Mouse (Mus musculus) CD4-positive, CD25-positive, alpha-beta regulatory T cell, adult 2 months (primary cell): ENCODE measurements around the gene Cog7.

ENCODE experiments used
- DNase-seq: peaks from one replicate; pipeline ENCODE4 v3.0.0-alpha.2; 2012; ENCODE audit warnings: low read depth, low spot score

Cog7 gene

GRCm38 (mm10) chr7:121981307-121981871, at the start of gene Cog7:
Gene Cog7 (minus strand): TSS chr7:121981711.
- peak; percentile 96 for DNase-seq

- no peak for DNase-seq
Observed at GRCm38 (mm10) chr7:122022131-122022530, 40.6 kb upstream of the Cog7 start.

GRCm38 (mm10) chr7:122020667-122021354, 39.3 kb upstream of the Cog7 start, which contains the start of gene Gga2:
Gene Gga2 (minus strand): TSS chr7:122021222.
- DNase-seq: peak; percentile 89

DNA sequence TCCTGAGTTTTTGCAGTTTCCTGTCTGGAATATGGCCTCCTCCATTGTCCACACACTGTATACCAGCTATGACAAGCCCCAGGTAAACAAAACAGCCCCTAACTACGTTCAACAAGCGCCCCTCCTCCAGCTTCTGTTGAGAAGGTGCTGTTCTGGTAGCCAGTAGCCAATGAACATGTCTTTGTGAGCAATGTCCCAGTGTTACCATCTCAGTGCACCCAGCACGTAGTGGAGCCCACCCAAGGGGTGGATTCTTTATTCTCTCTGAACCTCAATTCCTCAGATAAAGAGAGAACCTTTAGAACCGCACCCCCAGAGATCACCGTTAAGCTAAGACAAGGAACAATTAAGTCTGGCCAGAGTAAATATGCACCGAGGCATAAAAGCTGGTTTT, 38.8 kb upstream of the Cog7 start:
- DNase-seq: no peak

GRCm38 (mm10) chr7:122018978-122019377, 37.5 kb upstream of the Cog7 start:
- DNase-seq: no peak

DNA sequence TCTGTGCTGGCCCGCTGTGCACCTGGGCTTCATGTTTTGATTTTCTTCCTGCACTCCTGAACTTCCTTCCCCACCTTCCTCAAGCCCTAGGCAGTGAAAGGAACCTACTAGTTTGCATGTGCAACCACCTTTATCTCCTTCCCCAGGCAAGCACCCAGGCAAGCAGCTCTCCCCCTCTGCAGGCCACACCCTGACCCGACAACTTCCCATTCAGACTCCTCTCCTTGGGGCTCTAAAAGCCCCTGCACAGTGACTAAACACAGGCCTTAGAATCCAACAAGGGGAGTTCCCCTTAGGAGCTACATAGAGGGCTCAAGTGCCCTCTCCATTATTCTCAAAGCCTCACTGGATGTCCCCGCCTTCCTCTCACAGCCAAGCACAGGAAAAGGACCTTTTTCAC, 36.7 kb upstream of the Cog7 start:
- DNase-seq: no peak

DNA sequence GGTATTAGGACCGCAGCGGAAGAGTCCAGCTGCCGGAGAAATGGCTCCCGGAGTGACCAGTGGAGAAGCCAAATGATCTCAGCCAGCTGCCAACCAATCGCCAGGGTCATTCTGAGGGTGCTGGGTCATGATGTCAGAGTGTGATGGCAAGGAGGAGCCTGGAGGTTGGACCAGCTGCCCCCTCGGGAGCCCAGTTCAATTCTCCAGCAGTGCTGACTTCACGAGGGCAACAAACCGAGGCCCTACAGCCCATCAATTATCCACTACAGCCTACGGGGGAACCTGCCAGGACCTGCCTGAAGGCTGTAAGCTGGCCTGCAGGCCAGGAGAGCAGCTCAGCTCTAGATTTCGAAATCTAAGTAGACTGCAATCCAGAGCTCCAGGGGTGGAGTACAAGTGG, 34.2 kb upstream of the Cog7 start:
- no peak for DNase-seq

DNA sequence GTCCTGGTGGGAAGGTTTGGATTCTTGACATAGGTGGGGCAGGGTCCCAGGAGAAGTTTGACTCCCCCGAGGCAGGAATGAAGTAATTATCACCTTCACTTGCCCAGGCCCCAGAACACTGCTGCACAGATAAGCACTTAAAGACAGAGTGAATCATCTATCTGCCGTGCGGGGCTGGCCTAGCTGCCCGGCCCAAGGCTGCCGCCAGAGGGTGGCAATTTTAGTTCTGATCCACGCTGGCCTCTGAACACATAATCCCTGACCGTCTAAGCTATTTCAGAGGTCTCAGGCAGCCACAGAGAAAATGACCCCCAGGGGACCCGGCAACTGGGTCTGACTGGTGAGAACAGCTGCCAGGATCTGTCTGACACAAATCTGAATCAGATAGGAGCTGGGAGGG, 33.6 kb upstream of the Cog7 start:
- DNase-seq: no peak

DNA sequence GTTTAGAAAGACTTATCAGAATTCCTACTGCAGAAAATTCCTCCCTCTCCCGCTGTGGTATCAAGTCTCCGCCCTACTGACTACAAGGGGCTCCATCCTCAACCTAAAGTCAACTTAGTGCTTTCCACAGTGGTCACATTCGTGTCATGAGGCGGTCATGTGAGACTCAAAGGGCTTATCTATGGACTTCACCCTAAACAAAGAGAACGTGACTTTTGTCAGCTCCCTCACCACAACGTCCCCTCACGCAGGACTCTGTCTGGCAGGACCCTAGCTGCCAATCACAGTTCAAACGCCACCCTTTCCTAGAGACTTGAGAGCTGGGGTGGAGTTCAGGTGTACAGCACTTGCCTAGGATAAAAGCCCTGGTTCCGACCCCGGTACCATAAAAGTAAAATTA, 31.4 kb upstream of the Cog7 start:
- DNase-seq: no peak

DNA sequence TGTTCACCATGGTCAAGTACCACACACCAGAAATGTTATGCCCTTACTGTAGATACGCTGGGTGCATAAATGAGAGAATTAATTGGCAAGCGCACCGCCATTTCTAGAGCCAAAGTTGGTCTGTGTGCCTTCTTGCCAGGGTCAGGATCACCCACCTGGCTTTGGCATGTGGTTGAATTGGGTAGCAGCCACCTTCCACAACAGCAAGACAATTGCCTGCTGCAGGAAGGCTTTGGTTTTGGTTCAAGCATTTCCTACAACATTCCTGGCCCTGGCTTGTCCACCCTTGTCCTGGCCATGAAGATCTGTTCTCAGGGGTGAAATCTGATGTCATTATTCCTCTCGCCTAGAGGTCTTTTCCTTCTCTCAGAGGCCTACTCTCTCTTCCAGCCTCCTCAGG, 30.9 kb upstream of the Cog7 start:
- no peak for DNase-seq

- no peak for DNase-seq
Observed at GRCm38 (mm10) chr7:122000396-122000795, 18.9 kb upstream of the Cog7 start.

DNA sequence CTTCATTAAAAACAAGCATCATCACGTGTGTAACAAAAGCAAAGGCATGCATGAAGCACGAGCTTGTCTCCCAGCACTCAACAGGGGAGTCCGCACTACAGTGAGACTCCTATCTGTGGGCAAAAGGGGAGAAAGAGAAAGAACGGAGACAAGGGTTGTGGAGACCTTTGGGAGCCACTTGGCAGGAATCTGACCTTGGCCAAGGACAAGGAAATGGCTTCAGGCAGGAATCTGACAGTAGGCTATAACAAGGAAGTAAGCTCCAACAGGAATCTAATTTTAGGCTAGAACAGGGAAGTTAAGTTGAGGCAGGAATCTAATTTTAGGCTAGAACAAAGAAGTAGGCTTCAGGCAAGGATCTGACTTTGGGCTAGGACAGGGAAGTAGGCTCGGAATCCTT, 14.4 kb upstream of the Cog7 start:
- DNase-seq: no peak

GRCm38 (mm10) chr7:121975031-121975430, 6.5 kb downstream of the Cog7 start:
- DNase-seq: peak; percentile 63

DNA sequence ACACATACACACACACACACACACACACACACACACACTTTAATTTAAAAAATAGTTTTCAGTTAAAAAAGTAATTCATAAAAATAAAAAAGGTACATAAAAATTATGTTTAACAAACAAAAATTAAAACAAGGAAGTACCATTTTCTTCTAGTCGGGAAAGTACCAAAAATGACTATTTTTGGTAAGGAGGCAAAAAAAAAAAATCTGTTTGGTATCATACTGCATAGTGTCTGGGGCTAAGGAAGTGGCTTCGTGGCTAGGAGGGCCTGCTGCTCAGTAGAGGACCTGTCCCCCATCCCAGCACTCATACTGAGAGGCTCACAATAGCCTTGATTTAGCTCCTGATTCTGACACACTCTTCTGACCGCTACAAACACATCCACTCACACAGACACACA, 9.8 kb downstream of the Cog7 start:
- DNase-seq: no peak

DNA sequence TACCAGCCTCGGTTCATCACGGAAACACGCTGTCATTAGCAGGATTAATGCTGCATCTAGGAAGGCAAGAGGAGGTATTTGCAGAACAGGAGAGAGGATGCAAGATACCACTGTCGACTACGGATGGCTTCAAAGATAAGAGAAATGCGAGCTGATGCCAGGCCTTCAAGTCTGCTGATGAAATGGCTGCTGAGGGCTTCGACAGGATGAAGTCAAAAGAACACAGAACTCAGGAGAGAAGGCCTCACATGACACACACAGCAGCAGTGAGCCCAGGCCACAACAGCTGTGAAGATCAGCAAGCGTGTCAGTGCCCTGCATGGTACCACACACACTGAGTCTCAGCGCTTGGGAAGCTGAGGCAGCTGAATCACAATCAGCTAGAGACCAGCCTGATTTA, 11.3 kb downstream of the Cog7 start:
- DNase-seq: no peak

GRCm38 (mm10) chr7:121968816-121969215, 12.7 kb downstream of the Cog7 start:
- peak; percentile 11 for DNase-seq

GRCm38 (mm10) chr7:121968242-121968641, 13.3 kb downstream of the Cog7 start:
- no peak for DNase-seq

DNA sequence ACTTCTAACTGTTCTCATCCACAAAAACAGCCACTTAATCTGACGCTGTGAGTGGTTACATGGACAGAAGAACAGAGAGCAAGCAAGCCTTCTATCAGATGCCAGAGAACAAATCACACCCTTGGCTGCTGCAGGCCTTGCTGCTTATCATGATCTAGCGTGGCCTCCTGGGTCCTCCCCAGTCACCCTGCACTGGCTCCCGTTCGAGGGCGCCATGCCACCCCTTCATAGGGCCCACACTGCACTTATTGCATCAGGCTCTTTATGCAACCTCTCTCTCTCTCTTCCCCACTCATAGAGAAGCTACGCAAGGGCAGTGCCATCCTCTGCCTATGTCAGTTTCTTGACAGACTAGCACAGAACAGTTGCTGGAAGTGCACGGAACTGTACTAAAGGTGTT, 15.3 kb downstream of the Cog7 start:
- no peak for DNase-seq

- peak; percentile 61 for DNase-seq
Observed at GRCm38 (mm10) chr7:121963883-121964398, 17.6 kb downstream of the Cog7 start.

- no peak for DNase-seq
Observed at GRCm38 (mm10) chr7:121962571-121962959, 18.9 kb downstream of the Cog7 start.

- DNase-seq: no peak
Observed at GRCm38 (mm10) chr7:121961913-121962570, 19.5 kb downstream of the Cog7 start.

GRCm38 (mm10) chr7:121955802-121956201, 25.7 kb downstream of the Cog7 start:
- no peak for DNase-seq
